Mouse (Mus musculus) cerebellum, adult 2 months (tissue): ENCODE data around the gene Aaed1.

ENCODE experiments used
- CTCF ChIP-seq: fragments of 200-500 bp; IDR thresholded peaks from 2 replicates; pipeline ENCODE4 v1.5.1; 2011; ENCODE audit warnings: low read depth, mild to moderate bottlenecking, control low read depth, low read length, moderate library complexity, borderline replicate concordance; ENCODE audit not compliant: insufficient read depth
- POLR2A ChIP-seq: fragments of 200-500 bp; IDR thresholded peaks from 2 replicates; pipeline ENCODE4 v1.6.1; 2011; ENCODE audit warnings: low read length, control low read depth, borderline replicate concordance; ENCODE audit not compliant: insufficient read depth

DNA sequence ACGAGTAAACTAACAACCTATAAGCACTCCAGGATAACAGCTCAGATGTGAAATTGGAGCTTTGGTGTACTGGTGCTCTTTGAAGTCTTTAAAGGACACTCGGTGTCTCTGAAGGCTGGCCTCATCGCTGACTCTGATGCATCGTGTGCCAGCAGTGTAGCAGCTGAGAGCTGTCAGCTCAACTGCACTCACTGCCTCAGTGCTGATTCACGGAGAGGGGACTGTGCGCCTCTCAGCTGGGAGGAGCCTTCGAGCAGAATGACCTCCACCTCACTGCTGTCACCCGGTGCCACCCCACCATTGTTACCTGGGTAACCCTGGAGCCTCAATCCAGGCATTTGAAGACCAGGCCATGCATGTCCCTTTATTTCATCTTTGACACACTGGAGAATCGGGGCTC is 45.4 kb downstream of the Aaed1 start:
- no peak for TF ChIP-seq CTCF
- TF ChIP-seq POLR2A = no peak
